Mouse (Mus musculus) ovary, postnatal 36 days (tissue): ENCODE data around the gene Olfr20.
"Not testable (repeated sequence)": the region's sequence is repeated elsewhere in the genome, so short reads cannot be mapped to it uniquely, and the experiment has no call there.

Experiments used
- DNase-seq: peaks from one replicate; pipeline ENCODE4 v3.0.0; 2022; ENCODE audit warnings: low spot score, mixed read lengths

Olfr20 gene

DNA sequence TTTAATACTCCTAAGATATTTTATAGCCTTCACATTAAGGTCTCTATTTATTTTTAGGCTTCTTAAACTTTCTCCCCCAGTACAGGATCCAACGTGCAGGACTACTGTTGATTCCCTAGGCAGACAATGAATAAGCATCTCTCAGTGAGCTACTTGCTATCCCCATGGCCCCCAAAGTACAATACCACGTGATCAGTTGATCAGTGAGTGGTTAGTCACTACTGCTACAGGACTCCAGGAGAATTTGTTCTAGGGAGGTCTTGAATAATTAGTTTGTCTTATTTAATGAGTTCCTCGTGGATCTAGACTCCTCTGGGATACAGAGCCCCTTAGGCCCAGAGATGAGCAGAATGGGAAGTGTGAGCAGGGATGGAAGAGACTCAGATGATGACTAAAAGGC is at the start of gene Olfr20:
TSS of gene Olfr20 (plus strand) at position 301 of the 400 bp plus-strand sequence.
- DNase-seq, result no peak

DNA sequence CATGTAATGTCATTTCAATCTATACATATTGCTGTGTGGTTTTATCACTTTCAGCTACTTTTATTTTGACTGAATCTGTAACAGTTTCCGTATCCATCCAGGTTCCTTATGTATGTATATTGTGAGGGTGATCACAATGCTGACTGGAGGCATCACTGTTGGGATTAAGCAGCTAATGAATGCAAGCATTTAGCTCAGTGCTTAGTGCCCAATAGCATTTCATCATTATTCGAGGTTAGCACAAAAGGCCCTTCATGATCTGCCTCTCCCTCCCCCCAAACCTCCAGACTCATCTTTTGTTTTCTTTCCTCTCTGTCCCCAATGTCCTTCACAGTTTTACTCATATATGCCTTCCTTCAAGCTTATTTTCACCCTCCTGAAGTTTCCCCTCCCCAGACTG is 47.5 kb upstream of the Olfr20 start:
- DNase-seq, result no peak

DNA sequence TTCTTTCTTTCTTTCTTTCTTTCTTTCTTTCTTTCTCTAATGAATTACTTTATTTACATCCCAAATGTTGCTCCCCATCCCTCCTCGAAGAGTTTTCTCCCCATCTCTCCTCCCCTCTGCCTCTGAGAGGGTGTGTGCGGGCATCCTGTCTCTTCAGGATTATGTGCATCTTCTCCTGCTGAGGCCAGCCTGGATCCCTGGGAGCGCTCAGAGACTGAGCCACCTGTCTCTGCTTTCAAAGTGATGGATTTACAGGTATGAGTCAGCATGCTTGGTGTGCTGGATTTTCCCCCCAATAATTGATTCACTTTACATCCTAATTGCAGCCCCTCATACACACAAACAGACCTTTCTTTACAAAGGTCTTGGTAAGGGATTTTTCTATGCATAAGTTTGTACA is 34.6 kb upstream of the Olfr20 start:
- DNase-seq, result no peak

DNA sequence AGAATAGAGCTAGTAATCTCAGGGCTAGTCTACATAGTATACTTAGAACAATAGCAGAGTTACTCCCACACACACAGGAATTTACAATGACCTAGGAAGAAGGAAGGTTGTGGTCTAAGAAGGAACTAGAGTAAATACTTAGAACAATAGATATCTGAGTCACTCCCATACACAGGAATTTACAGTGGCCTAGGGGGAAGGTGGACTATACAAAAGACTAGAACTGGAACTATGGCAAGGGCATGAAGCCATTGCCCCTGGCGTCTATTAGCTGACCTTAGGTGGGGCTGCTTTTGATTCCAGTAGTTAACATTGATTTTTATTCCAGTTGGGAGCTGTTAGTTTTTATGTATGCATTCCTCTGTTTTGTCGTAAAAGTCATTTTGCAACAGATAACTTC is 32.0 kb upstream of the Olfr20 start:
- DNase-seq, result not testable (repeated sequence)

DNA sequence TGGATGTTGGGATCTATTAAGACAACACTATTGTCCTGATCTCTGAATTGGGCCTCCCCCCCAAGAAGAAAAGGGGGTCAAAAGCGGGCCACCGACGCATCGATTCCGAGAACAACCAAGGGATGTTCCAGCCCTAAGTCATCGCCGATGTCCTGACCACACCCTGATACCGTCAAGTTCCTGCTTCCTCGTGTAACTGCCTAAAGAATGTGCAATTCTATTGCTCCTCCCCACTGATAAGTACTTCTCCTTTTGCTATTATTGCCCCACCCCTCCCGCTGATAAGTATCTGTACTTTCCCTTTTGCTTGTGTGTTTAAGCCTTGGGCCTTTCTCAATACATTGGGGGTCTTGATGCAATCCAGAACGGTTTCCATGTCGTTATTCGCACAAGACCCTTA is 29.5 kb upstream of the Olfr20 start:
- DNase-seq, result not testable (repeated sequence)

DNA sequence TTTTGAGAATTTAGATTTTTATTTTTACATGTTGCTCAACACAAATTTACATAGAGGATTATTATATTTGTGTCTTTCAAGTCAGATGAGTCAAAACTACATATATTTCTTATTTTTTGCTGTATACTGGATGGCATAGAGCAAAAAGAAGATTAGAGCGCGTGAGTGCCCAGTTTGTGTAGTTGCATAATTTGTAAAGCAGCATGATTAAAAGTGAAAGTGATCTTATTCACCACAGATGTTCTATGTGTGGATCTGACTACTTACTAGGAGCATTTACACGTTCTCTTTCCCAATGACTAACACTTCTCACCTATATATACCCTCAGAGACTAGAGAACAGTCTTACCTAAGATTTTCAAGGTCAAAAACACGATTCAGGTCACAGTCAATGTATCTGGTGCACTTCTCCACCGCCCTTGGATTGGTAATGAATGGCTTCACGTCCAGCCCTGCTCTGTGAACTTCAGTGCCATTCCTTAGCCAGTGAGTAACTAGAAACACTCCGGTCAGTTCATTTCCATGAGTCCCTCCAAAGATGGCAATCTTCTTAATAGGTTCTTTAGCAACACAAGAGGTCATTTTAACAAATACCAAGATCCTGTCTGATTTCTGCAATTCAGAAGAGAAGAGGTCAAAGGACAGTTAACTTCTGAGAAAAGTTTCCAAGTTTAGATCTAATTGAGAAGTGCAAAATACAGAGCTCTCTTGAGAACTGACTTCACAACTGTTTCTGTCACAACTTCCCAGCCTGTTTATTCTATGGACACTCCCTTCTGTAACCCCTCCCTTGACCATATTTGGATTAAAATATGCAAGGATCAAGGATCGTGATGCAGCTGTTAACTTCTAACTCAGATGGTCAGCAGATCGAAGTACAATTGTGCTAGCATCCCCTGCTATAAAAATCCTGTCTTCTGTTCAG is 26.4 kb upstream of the Olfr20 start:
- DNase-seq, result no peak

DNA sequence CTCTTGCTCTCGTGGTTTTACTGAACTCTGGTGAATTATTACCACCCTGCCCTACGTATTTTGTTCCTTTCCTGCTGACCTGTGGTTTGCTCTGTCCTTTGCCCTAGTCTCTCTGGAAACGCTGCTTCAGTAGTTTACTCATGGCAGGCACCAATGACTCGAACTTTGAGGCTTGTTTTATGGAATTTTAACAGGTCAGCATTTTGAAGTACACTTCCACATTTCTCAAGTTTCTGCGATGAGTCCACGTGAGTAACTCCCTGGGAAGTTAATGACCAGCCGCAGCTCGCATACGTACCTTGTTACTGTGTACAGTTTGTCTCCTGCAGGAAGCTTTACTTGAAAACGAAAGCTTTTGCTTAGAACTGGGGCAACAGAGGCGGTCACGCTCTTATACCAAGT is 24.1 kb upstream of the Olfr20 start:
- no peak for DNase-seq

DNA sequence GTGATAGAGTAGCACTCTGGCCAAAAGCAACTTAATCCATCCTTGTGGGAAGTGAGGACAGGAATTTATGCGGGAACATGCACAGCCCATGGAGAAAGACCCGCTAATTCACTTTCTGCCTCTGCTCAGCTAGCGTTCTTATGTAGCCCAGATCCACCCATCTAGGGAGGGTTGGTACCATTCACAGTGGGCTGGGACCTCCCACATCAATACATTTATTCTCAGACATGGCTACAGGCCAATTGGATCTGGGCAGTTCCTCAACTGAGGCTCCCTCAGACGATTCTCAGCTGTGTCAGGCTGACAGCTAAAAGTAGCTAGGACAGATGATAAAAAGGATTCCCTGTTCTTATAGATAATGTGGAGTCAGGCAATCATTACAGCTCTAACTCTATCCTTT is 23.2 kb upstream of the Olfr20 start:
- DNase-seq, result no peak

DNA sequence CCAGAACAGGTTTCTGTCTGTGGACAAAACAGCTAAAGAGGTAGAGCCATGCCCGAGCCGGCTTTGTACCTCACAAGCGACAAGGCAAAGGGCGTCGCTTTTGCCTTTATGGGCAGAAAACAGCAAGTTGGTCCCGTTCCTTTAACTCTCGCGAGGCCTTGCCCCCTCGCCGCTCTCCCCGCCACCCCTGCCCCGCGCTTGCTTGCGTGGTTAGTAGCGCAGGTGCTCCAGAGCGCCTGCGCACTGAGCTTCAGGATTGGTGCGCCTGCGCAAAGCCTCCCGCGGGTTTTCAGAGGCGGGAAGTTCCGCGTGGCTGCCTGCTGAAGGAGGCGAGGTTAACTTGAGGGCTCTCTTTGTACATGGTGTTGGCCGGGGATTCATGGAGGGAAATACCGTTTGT is 21.1 kb upstream of the Olfr20 start, which contains the start of the genes Aspa, Gm49340 and Spata22:
TSS of gene Aspa (minus strand) at position 155 of the 400 bp plus-strand sequence.
TSS of gene Gm49340 (plus strand) at position 300 of the 400 bp plus-strand sequence.
TSS of gene Spata22 (plus strand) at position 300 of the 400 bp plus-strand sequence.
- DNase-seq, result no peak

DNA sequence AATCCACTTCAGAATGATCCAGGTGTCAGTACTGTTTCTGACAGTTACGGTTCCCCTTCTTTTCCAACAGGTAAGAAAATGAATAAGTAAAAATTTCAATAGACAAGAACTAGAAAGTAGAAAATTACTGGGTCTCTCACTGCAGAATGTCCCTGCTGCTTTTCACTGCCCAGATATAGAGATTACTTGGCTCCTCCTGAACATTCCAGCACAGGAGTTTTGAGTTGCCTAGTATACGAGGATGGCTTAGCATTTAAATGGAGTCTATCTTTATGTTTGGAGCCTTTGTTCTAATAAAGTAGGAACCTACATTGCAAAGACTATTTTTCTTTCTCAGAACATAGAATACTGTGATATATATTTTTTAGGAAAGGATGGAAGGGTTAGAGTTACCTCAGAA is 17.2 kb upstream of the Olfr20 start:
- DNase-seq, result no peak

DNA sequence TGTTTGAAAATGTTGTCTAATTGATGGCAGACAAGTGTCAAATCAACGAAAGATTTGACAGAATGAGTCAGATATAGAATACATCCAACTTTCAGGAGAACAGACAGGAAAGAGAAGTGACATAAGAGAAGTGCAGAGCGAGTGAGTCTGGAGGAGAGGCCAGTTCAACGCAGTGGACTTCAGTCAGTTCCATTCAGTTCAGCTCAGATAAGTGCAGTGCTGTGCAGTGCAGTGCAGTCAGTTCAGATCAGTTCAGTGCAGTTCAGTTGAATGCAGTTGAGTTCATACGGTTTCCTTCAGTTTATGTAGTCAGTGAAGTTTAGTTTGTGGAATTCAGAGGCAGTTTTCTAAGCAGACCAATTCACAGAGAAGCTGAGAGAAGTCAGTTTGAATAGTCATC is 13.7 kb upstream of the Olfr20 start:
- DNase-seq, result no peak

DNA sequence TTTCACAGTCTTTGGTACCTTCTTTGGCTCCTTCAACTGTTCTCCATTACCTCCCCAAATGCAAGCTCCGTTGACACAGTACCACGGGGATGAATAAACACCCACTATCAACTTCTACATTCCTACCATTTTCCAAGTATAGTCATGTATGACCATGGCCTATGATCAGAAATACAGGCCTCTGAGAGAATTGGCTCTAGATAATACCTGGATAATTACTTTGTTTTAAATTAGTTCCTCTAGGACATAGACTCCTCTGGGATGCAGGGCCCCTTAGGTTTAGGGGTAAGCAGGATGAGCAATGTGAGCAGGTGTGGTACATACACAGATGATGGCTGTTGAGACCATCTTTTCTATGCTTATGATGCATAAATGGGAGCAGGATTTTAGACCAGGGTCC is 20.4 kb downstream of the Olfr20 start, which contains the start of gene Olfr376:
TSS of gene Olfr376 (plus strand) at position 301 of the 400 bp plus-strand sequence.
- no peak for DNase-seq

DNA sequence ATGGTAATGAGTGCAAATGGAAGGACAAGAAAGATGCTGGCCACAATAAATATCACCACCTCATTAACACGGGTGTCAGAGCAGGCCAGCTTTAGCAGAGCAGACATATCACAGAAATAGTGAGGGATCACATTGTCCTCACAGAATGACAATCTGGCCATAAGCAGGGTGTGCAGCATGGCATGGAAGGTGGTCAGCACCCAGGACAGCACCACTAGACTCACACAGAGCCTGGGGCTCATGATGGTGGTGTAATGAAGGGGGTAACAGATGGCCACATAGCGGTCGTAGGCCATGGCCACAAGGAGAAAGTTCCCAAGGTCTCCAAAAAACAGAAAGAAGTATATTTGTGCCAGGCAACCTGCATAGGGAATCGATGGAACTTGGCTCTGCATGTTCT is 44.8 kb downstream of the Olfr20 start:
- DNase-seq, result no peak

DNA sequence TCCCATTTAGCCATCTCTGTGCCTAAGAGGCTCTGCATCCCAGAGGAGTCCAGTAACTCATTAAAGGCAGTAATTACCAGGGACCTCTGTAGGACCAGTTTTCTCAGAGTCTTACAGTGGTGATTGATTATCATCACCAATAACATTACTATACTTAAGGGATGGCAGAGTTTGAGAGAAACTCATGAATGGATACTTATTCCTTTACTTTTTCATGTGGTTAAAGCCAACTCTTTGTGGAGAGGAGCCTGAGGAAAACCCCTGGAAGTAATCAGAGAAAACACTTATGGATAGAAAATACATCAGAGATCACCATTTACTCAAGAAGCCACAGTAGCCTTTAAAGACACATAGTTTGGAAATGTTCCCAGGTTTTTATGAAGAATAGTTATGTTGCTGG is 48.9 kb downstream of the Olfr20 start, which contains the start of gene Olfr1:
TSS of gene Olfr1 (minus strand) at position 101 of the 400 bp plus-strand sequence.
- no peak for DNase-seq
